Mouse (Mus musculus) heart, adult 8-10 months (tissue): Measurements from ENCODE around the gene Sbk2. TPM values are rescaled to one million over a fixed set of nuclear protein-coding genes. Genes with fewer than 3 reads are reported as not detected.

Experiments
- DNase-seq: peaks from one replicate; pipeline ENCODE4 v3.0.0; 2022; ENCODE audit warnings: low spot score
- total RNA-seq, 4 experiments: library from RNA; stranded (reverse); gene quantifications; 2 replicates each; pipeline ENCODE4 v1.2.4; 2022

Gene Sbk2
- total RNA-seq, 4 experiments from 2014 or later: 27.3 to 40.6 (median 33.1) TPM

- no peak for DNase-seq
These were observed 69.0 kb downstream of the Sbk2 start for GRCm38 (mm10) chr7:4895186-4895585.

Other genes starting within 250 kb of the Sbk2 start
- under 1 TPM in 3 of 4 experiments, not detected in 1; 0.12 to 0.24 (median 0.17) TPM for gene Tmem150b, start 239.2 kb downstream of the Sbk2 start, total RNA-seq
- 10 to 100 TPM in 2 of 4 experiments, 1 to 10 TPM in 2; 7.5 to 10.8 (median 9.7) TPM for gene Kmt5c, start 224.3 kb downstream of the Sbk2 start, total RNA-seq
- 1 to 10 TPM; 1.8 to 3.8 (median 2.8) TPM for gene Cox6b2, start 211.3 kb downstream of the Sbk2 start, total RNA-seq
- not detected for gene Fam71e2, start 193.1 kb downstream of the Sbk2 start, total RNA-seq
- gene Il11, start 181.5 kb downstream of the Sbk2 start, total RNA-seq: under 1 TPM in 1 of 4 experiments, not detected in 3; 0.19 TPM
- gene Tmem190, start 181.5 kb downstream of the Sbk2 start, total RNA-seq: not detected
- 1 to 10 TPM; 2.2 to 5.5 (median 5.0) TPM for gene Tmem238, start 174.8 kb downstream of the Sbk2 start, total RNA-seq
- 100 to 1,000 TPM; 453 to 560 (median 508) TPM for gene Rpl28, start 171.5 kb downstream of the Sbk2 start, total RNA-seq
- gene Ube2s, start 151.8 kb downstream of the Sbk2 start, total RNA-seq: 100 to 1,000 TPM in 1 of 4 experiments, 10 to 100 TPM in 3; 76.2 to 103 (median 88.7) TPM
- under 1 TPM in 3 of 4 experiments, not detected in 1; 0.09 to 0.56 (median 0.25) TPM for gene Shisa7, start 119.7 kb downstream of the Sbk2 start, total RNA-seq
- gene Isoc2b, start 94.1 kb downstream of the Sbk2 start, total RNA-seq: 1 to 10 TPM; 5.3 to 6.1 (median 6.0) TPM
- 10 to 100 TPM; 52.2 to 62.9 (median 54.4) TPM for gene Isoc2a, start 87.3 kb downstream of the Sbk2 start, total RNA-seq
- gene Gm36210, start 57.9 kb downstream of the Sbk2 start, total RNA-seq: under 1 TPM in 2 of 4 experiments, not detected in 2; 0.22 to 0.43 TPM
- 1 to 10 TPM; 6.4 to 8.4 (median 7.5) TPM for gene Zfp628, start 49.2 kb downstream of the Sbk2 start, total RNA-seq
- gene Nat14, start 42.4 kb downstream of the Sbk2 start, total RNA-seq: 1 to 10 TPM; 4.7 to 6.7 (median 5.3) TPM
- 1 to 10 TPM; 1.4 to 2.5 (median 1.9) TPM for gene Ssc5d, start 38.6 kb downstream of the Sbk2 start, total RNA-seq
- 10 to 100 TPM; 28.3 to 70.4 (median 46.3) TPM for gene Sbk3, start 6.8 kb upstream of the Sbk2 start, total RNA-seq
- 10 to 100 TPM in 3 of 4 experiments, 1 to 10 TPM in 1; 9.7 to 19.8 (median 11.8) TPM for gene Zfp579, start 31.8 kb upstream of the Sbk2 start, total RNA-seq
- 10 to 100 TPM in 2 of 4 experiments, 1 to 10 TPM in 2; 7.2 to 12.1 (median 9.5) TPM for gene Zfp524, start 50.0 kb upstream of the Sbk2 start, total RNA-seq
- gene Fiz1, start 50.3 kb upstream of the Sbk2 start, total RNA-seq: 10 to 100 TPM; 15.2 to 25.9 (median 17.5) TPM
- gene Gm44973, start 51.1 kb upstream of the Sbk2 start, total RNA-seq: not detected
- gene Zfp865, start 56.0 kb upstream of the Sbk2 start, total RNA-seq: 10 to 100 TPM; 11.5 to 13.3 (median 12.8) TPM
- gene Ccdc106, start 56.1 kb upstream of the Sbk2 start, total RNA-seq: under 1 TPM in 1 of 4 experiments, not detected in 3; 0.22 TPM
- gene 4632433K11Rik, start 69.7 kb upstream of the Sbk2 start, total RNA-seq: under 1 TPM in 1 of 4 experiments, not detected in 3; 0.37 TPM
- 1 to 10 TPM; 4.9 to 7.4 (median 6.0) TPM for gene Zfp784, start 74.0 kb upstream of the Sbk2 start, total RNA-seq
- 1 to 10 TPM; 3.2 to 4.4 (median 4.0) TPM for gene Zfp580, start 87.1 kb upstream of the Sbk2 start, total RNA-seq
- 10 to 100 TPM; 61.7 to 69.8 (median 64.9) TPM for gene U2af2, start 97.7 kb upstream of the Sbk2 start, total RNA-seq
- gene Epn1, start 115.8 kb upstream of the Sbk2 start, total RNA-seq: 100 to 1,000 TPM; 164 to 192 (median 185) TPM
- not detected for gene Rfpl4, start 152.5 kb upstream of the Sbk2 start, total RNA-seq
- gene Rasl2-9, start 161.5 kb upstream of the Sbk2 start, total RNA-seq: 1 to 10 TPM; 7.4 to 9.7 (median 8.9) TPM
- not detected for gene Vmn1r55, start 185.3 kb upstream of the Sbk2 start, total RNA-seq
- gene Vmn1r56, start 232.3 kb upstream of the Sbk2 start, total RNA-seq: not detected